Mouse (Mus musculus) liver, adult 2 months (tissue): ENCODE data around the gene Mogs. TPM values are rescaled to one million over a fixed set of nuclear protein-coding genes. Genes with fewer than 3 reads are reported as not detected.

ENCODE experiments used
- DNase-seq: peaks from one replicate; pipeline ENCODE4 v3.0.0-alpha.2; 2011; ENCODE audit warnings: low read depth, low spot score; ENCODE audit errors: extremely low read depth
- H3K27ac ChIP-seq: fragments of 200-500 bp; replicated peaks from 2 replicates; pipeline ENCODE4 v1.5.1; 2012; ENCODE audit warnings: low read depth, mild to moderate bottlenecking, control low read depth, inconsistent platforms, low read length; ENCODE audit not compliant: insufficient read depth
- H3K27me3 ChIP-seq: fragments of 200-500 bp; 2 replicates; pipeline ENCODE4 v1.6.1; 2012; ENCODE audit warnings: mild to moderate bottlenecking, moderate library complexity, low read length, inconsistent platforms; ENCODE audit not compliant: control insufficient read depth, insufficient read depth
- H3K36me3 ChIP-seq: fragments of 200-500 bp; 2 replicates; pipeline ENCODE4 v1.6.1; 2012; ENCODE audit warnings: low read length, inconsistent platforms; ENCODE audit not compliant: control insufficient read depth, insufficient read depth
- H3K4me1 ChIP-seq: fragments of 200-500 bp; 2 replicates; pipeline ENCODE4 v1.6.1; 2011; ENCODE audit warnings: low read length; ENCODE audit not compliant: control insufficient read depth, insufficient read depth
- H3K4me3 ChIP-seq: fragments of 200-500 bp; 2 replicates; pipeline ENCODE4 v1.5.1; 2011; ENCODE audit warnings: low read depth, mild to moderate bottlenecking, control low read depth, low read length, moderate library complexity; ENCODE audit not compliant: insufficient read depth
- H3K79me2 ChIP-seq: fragments of 200-500 bp; 2 replicates; pipeline ENCODE4 v1.6.1; 2012; ENCODE audit warnings: inconsistent platforms, mild to moderate bottlenecking, low read length, moderate library complexity; ENCODE audit not compliant: control insufficient read depth, insufficient read depth
- H3K9ac ChIP-seq: fragments of 200-500 bp; 2 replicates; pipeline ENCODE4 v1.6.1; 2012; ENCODE audit warnings: low read depth, mild to moderate bottlenecking, control low read depth, inconsistent platforms, low read length
- CTCF ChIP-seq: fragments of 200-500 bp; IDR thresholded peaks from 2 replicates; pipeline ENCODE4 v1.5.1; 2011; ENCODE audit warnings: low read depth, low read length, control low read depth
- POLR2A ChIP-seq: fragments of 200-500 bp; IDR thresholded peaks from 2 replicates; pipeline ENCODE4 v1.6.1; 2011; ENCODE audit warnings: low read length, control low read depth; ENCODE audit not compliant: insufficient read depth; ENCODE audit errors: extremely low read depth
- WGBS: fragments of 180-500 bp; shearing (Covaris S2); methylation state at CpG from one replicate; pipeline ENCODE4 v1.1.7; 2018; 5-methylcytosine and 5-hydroxymethylcytosine counted together
- polyA plus RNA-seq: library from polyadenylated mRNA; depleted of rRNA; stranded (reverse); fragments of >200 nt; gene quantifications from 2 replicates; pipeline ENCODE4 v1.2.3, GENCODE M21; 2012; rRNA removed
- total RNA-seq: library from RNA; depleted of rRNA; stranded (reverse); fragments of >200 nt; gene quantifications from 2 replicates; pipeline ENCODE4 v1.2.3, GENCODE M21; 2014; rRNA removed

Mogs gene
- total and polyA plus RNA-seq, 2 experiments = 28.2 to 66.1 TPM

GRCm38 (mm10) chr6:83165607-83166242 lies 50.4 kb downstream of the Mogs start, which contains the start of gene Dctn1:
Dctn1 (plus strand) TSS chr6:83165920.
- no peaks in the 10 kb centered on the region for H3K36me3 ChIP-seq
- peaks cover 5% of the 10 kb centered on the region; the same call in 1 of the 2 replicates for H3K4me1 ChIP-seq
- H3K79me2 ChIP-seq = peaks cover 18% of the 10 kb centered on the region
- H3K9ac ChIP-seq = peak within 1 kb of the TSS; percentile 89
- no peaks in the 10 kb centered on the region for H3K27me3 ChIP-seq
- peak within 1 kb of the TSS; percentile 86 for H3K27ac ChIP-seq
- peak; percentile 76 for TF ChIP-seq CTCF
- TF ChIP-seq POLR2A = peak; percentile 62; the same call in 1 of the 2 replicates
- H3K4me3 ChIP-seq = peak within 1 kb of the TSS; percentile 84
- DNase-seq = peak; percentile 84
- WGBS = under 1% methylated on average over 58 of the region's 58 CpGs

DNA sequence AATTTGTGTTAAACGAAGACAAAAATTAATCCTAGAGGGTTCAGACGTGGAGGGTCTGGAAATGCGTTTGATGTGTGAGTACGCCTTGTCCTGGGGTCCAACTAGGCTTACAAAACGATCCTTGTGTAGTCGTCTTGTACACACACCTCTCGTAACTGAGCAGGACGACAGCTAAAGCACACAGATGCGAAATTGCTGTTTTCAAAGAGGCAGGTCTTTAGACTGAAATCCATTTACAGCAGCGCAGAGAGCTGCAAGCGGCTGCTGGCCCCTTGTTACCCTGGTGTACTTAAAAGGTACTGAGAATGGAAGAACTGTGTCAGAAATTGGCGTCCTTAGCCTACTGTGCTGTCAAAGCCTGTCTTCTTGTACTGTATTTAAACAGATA lies 50.9 kb downstream of the Mogs start:
- Histone ChIP-seq H3K27me3 (no peaks in the 10 kb centered on the region), H3K27ac (peak overlapping the region; percentile 58), H3K9ac (peak overlapping the region; percentile 89), H3K79me2 (peaks cover 23% of the 10 kb centered on the region), H3K36me3 (no peaks in the 10 kb centered on the region), H3K4me3 (peak overlapping the region; percentile 84), H3K4me1 (peaks cover 5% of the 10 kb centered on the region; the same call in 1 of the 2 replicates)
- TF ChIP-seq POLR2A = no peak
- peak; percentile 35 for DNase-seq
- WGBS = under 1% methylated on average over 12 of the region's 12 CpGs

Other genes with a start within 250 kb of the Mogs start
- not detected in 2 replicates for gene Sema4f, start 175.7 kb upstream of the Mogs start, total RNA-seq
- gene Sema4f, start 175.7 kb upstream of the Mogs start, polyA plus RNA-seq = not detected in 2 replicates
- gene M1ap, start 168.6 kb upstream of the Mogs start, total RNA-seq = not detected in 2 replicates
- 0.17 TPM in 1 of 2 replicates, not detected in the other for gene M1ap, start 168.6 kb upstream of the Mogs start, polyA plus RNA-seq
- 1.2 and 2.2 TPM in 2 replicates for gene Dok1, start 82.0 kb upstream of the Mogs start, total RNA-seq
- 1.3 and 1.4 TPM in 2 replicates for gene Dok1, start 82.0 kb upstream of the Mogs start, polyA plus RNA-seq
- 1.2 and 1.3 TPM in 2 replicates for gene Loxl3, start 81.3 kb upstream of the Mogs start, total RNA-seq
- gene Loxl3, start 81.3 kb upstream of the Mogs start, polyA plus RNA-seq = 0.85 and 1.1 TPM in 2 replicates
- 109 and 114 TPM in 2 replicates for gene Aup1, start 61.0 kb upstream of the Mogs start, total RNA-seq
- gene Aup1, start 61.0 kb upstream of the Mogs start, polyA plus RNA-seq = 593 and 598 TPM in 2 replicates
- gene Htra2, start 60.2 kb upstream of the Mogs start, total RNA-seq = 14.0 and 17.5 TPM in 2 replicates
- 23.3 and 24.1 TPM in 2 replicates for gene Htra2, start 60.2 kb upstream of the Mogs start, polyA plus RNA-seq
- gene Dqx1, start 57.7 kb upstream of the Mogs start, total RNA-seq = 7.4 and 7.5 TPM in 2 replicates
- 8.1 and 9.6 TPM in 2 replicates for gene Dqx1, start 57.7 kb upstream of the Mogs start, polyA plus RNA-seq
- gene Tlx2, start 45.2 kb upstream of the Mogs start, total RNA-seq = not detected in 2 replicates
- gene Tlx2, start 45.2 kb upstream of the Mogs start, polyA plus RNA-seq = not detected in 2 replicates
- 4.1 and 6.1 TPM in 2 replicates for gene Pcgf1, start 37.6 kb upstream of the Mogs start, total RNA-seq
- gene Pcgf1, start 37.6 kb upstream of the Mogs start, polyA plus RNA-seq = 7.7 and 10.8 TPM in 2 replicates
- gene Lbx2, start 29.1 kb upstream of the Mogs start, total RNA-seq = 0.65 and 0.81 TPM in 2 replicates
- 0.34 and 1.1 TPM in 2 replicates for gene Lbx2, start 29.1 kb upstream of the Mogs start, polyA plus RNA-seq
- 3.0 and 3.4 TPM in 2 replicates for gene Ccdc142, start 13.9 kb upstream of the Mogs start, total RNA-seq
- gene Ccdc142, start 13.9 kb upstream of the Mogs start, polyA plus RNA-seq = 4.2 and 5.4 TPM in 2 replicates
- gene Gm42688, start 13.9 kb upstream of the Mogs start, total RNA-seq = 1.4 and 1.8 TPM in 2 replicates
- 2.0 and 2.5 TPM in 2 replicates for gene Gm42688, start 13.9 kb upstream of the Mogs start, polyA plus RNA-seq
- gene Mrpl53, start 6.5 kb upstream of the Mogs start, total RNA-seq = 66.0 and 78.2 TPM in 2 replicates
- 73.8 and 80.0 TPM in 2 replicates for gene Mrpl53, start 6.5 kb upstream of the Mogs start, polyA plus RNA-seq
- gene Wbp1, start 6.1 kb downstream of the Mogs start, total RNA-seq = 39.5 and 48.3 TPM in 2 replicates
- 85.1 and 112 TPM in 2 replicates for gene Wbp1, start 6.1 kb downstream of the Mogs start, polyA plus RNA-seq
- gene Ino80b, start 9.9 kb downstream of the Mogs start, total RNA-seq = 9.5 and 10.3 TPM in 2 replicates
- gene Ino80b, start 9.9 kb downstream of the Mogs start, polyA plus RNA-seq = 23.8 and 26.5 TPM in 2 replicates
- gene Rtkn, start 20.0 kb downstream of the Mogs start, total RNA-seq = 4.7 and 6.9 TPM in 2 replicates
- gene Rtkn, start 20.0 kb downstream of the Mogs start, polyA plus RNA-seq = 12.2 and 17.4 TPM in 2 replicates
- 0.13 and 0.28 TPM in 2 replicates for gene Wdr54, start 40.9 kb downstream of the Mogs start, total RNA-seq
- gene Wdr54, start 40.9 kb downstream of the Mogs start, polyA plus RNA-seq = 1.7 and 2.4 TPM in 2 replicates
- 0.09 and 0.13 TPM in 2 replicates for gene 1700003E16Rik, start 40.9 kb downstream of the Mogs start, total RNA-seq
- 0.22 and 0.29 TPM in 2 replicates for gene 1700003E16Rik, start 40.9 kb downstream of the Mogs start, polyA plus RNA-seq
- 13.5 and 17.1 TPM in 2 replicates for gene Dctn1, start 50.4 kb downstream of the Mogs start, total RNA-seq
- 27.4 and 36.0 TPM in 2 replicates for gene Dctn1, start 50.4 kb downstream of the Mogs start, polyA plus RNA-seq
- under 0.01 and 0.07 TPM in 2 replicates for gene Slc4a5, start 104.3 kb downstream of the Mogs start, total RNA-seq
- 0.28 TPM in 1 of 2 replicates, not detected in the other for gene Slc4a5, start 104.3 kb downstream of the Mogs start, polyA plus RNA-seq
- gene Mthfd2, start 210.4 kb downstream of the Mogs start, total RNA-seq = 0.83 and 1.6 TPM in 2 replicates
- gene Mthfd2, start 210.4 kb downstream of the Mogs start, polyA plus RNA-seq = 0.98 and 1.1 TPM in 2 replicates
- 35.2 and 40.4 TPM in 2 replicates for gene Mob1a, start 210.5 kb downstream of the Mogs start, total RNA-seq
- gene Mob1a, start 210.5 kb downstream of the Mogs start, polyA plus RNA-seq = 11.6 and 11.9 TPM in 2 replicates
- gene Bola3, start 233.7 kb downstream of the Mogs start, total RNA-seq = 26.4 and 47.1 TPM in 2 replicates
- 144 and 246 TPM in 2 replicates for gene Bola3, start 233.7 kb downstream of the Mogs start, polyA plus RNA-seq